Mouse (Mus musculus) embryonic facial prominence, embryonic 11.5 days (tissue): ENCODE measurements around the gene Shank3. TPM values are rescaled to one million over a fixed set of nuclear protein-coding genes. Genes with fewer than 3 reads are reported as not detected.

ENCODE experiments used
- ATAC-seq: fragments of 200-750 bp; cut with Nextera tagmentation; replicated peaks from 2 replicates; pipeline ENCODE4 v1.8.0; 2017; ENCODE audit warnings: low read depth; ENCODE audit not compliant: insufficient number of reproducible peaks, low FRiP score, low TSS enrichment
- DNase-seq: peaks from one replicate; pipeline ENCODE4 v3.0.0-alpha.2; 2015; ENCODE audit warnings: low spot score
- H3K27ac ChIP-seq: fragments of 300-500 bp; sonication (generic); replicated peaks from 2 replicates; pipeline ENCODE4 v1.5.1; 2014; ENCODE audit warnings: mild to moderate bottlenecking, low read depth, low read length, control low read depth
- H3K27me3 ChIP-seq: fragments of 300-500 bp; sonication (generic); 2 replicates; pipeline ENCODE4 v1.6.1; 2014; ENCODE audit warnings: mild to moderate bottlenecking, low read length, moderate library complexity, mixed read lengths; ENCODE audit not compliant: control insufficient read depth, insufficient read depth
- H3K36me3 ChIP-seq: fragments of 300-500 bp; sonication (generic); replicated peaks from 2 replicates; pipeline ENCODE4 v1.6.1; 2014; ENCODE audit warnings: low read depth, mild to moderate bottlenecking, low read length, moderate library complexity, mixed read lengths; ENCODE audit not compliant: control insufficient read depth, insufficient read depth
- H3K4me1 ChIP-seq: fragments of 300-500 bp; sonication (generic); 2 replicates; pipeline ENCODE4 v1.6.1; 2014; ENCODE audit warnings: low read length, mixed read lengths; ENCODE audit not compliant: control insufficient read depth, insufficient read depth
- H3K4me2 ChIP-seq: fragments of 300-500 bp; sonication (generic); 2 replicates; pipeline ENCODE4 v1.6.1; 2014; ENCODE audit warnings: low read depth, mild to moderate bottlenecking, control low read depth, low read length, moderate library complexity
- H3K4me3 ChIP-seq: fragments of 300-500 bp; sonication (generic); 2 replicates; pipeline ENCODE4 v1.5.1; 2014; ENCODE audit warnings: low read depth, low read length, control low read depth
- H3K9ac ChIP-seq: fragments of 300-500 bp; sonication (generic); replicated peaks from 2 replicates; pipeline ENCODE4 v1.6.1; 2014; ENCODE audit warnings: mild to moderate bottlenecking, control low read depth, low read length
- H3K9me3 ChIP-seq: fragments of 300-500 bp; sonication (generic); replicated peaks from 2 replicates; pipeline ENCODE4 v1.6.1; 2016; ENCODE audit warnings: mild to moderate bottlenecking, low read length, inconsistent platforms, mixed read lengths; ENCODE audit not compliant: control insufficient read depth
- WGBS: fragments of 180-500 bp; shearing (Covaris S2); extraction: QIAGEN DNeasy Blood & Tissue Kit; methylation state at CpG from one replicate; pipeline ENCODE4 v1.1.7; 2014; 5-methylcytosine and 5-hydroxymethylcytosine counted together
- polyA plus RNA-seq: library from polyadenylated mRNA; unstranded; fragments of >200 nt; fragmentation: Nextera tagmentation; extraction: Ambion mirVana; gene quantifications from 2 replicates; pipeline ENCODE4 v1.2.1, GENCODE M21; 2014

Shank3 gene
- polyA plus RNA-seq, 1 experiment from 2014 or later: 1.6 TPM

DNA sequence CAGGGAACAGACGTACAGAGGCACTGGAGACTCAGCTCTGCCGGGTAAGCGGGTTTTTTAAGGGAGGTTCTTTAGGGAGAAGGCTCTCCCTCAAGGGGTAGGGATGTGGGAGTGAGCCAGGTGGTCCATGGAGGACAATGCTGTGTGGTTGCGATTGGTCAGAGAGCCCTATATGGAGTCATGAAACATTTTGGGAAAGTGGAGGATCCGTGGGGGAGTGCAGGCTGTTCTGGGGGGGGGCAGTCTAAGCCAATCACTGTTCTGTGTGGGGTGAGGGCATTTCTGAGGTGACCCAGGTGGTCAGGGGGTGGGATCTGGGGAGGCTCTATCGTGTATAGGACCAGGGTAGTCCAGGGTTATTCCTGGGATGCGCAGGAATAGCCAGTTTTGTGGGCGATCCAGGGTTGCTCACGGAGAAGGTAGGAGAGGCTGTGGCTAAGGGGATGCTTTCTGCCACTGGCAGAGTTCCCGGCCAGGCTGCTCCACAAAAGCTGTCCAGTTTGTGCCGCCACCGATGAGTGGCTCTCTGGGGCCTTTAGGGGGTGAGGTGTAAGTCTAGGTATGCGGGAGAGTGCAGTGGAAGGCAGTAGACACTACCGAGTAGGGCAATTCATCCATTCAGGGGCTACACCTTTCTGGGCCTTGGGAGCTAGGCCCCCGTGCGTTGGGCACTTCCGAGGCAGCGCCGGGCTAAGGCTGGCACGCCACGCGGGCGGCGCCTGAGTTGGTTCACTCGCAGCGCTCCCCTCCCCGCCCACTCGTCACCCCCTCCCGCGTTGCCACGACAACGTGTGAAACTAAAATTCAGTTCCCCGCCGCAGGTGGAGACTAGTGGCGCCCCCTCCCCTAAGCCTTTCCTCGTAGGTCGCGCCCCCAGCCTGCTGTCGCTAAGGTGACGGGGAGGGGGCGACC lies 1.1 kb upstream of the Shank3 start:
- ATAC-seq (no peak), DNase-seq (peak; percentile 37)
- no peaks in the 10 kb centered on the region for H3K9me3 ChIP-seq
- H3K36me3 ChIP-seq: no peaks in the 10 kb centered on the region
- H3K4me3 ChIP-seq: peak overlapping the region; percentile 85
- peaks cover 5% of the 10 kb centered on the region; the same call in 1 of the 2 replicates for H3K4me1 ChIP-seq
- peak overlapping the region; percentile 84 for H3K9ac ChIP-seq
- peak overlapping the region; percentile 92 for H3K4me2 ChIP-seq
- 2% methylated on average over 41 of the region's 41 CpGs for WGBS
- peaks cover 19% of the 10 kb centered on the region for H3K27me3 ChIP-seq
- no peak overlapping the region for H3K27ac ChIP-seq

- Histone ChIP-seq H3K27ac (0 out of 2 replicates have a peak overlapping the region, but pooled peaks have one; percentile 20), H3K4me3 (peak overlapping the region; percentile 85), H3K9me3 (no peaks in the 10 kb centered on the region), H3K27me3 (peaks cover 19% of the 10 kb centered on the region), H3K4me1 (peaks cover 5% of the 10 kb centered on the region; the same call in 1 of the 2 replicates), H3K36me3 (no peaks in the 10 kb centered on the region), H3K4me2 (peak overlapping the region; percentile 92), H3K9ac (peak overlapping the region; percentile 84)
- peak; percentile 61 for ATAC-seq
- DNase-seq: peak; percentile 90
- 1% methylated on average over 24 of the region's 60 CpGs for WGBS
Observed at GRCm38 (mm10) chr15:89499784-89500220, 379 bp downstream of the Shank3 start.

DNA sequence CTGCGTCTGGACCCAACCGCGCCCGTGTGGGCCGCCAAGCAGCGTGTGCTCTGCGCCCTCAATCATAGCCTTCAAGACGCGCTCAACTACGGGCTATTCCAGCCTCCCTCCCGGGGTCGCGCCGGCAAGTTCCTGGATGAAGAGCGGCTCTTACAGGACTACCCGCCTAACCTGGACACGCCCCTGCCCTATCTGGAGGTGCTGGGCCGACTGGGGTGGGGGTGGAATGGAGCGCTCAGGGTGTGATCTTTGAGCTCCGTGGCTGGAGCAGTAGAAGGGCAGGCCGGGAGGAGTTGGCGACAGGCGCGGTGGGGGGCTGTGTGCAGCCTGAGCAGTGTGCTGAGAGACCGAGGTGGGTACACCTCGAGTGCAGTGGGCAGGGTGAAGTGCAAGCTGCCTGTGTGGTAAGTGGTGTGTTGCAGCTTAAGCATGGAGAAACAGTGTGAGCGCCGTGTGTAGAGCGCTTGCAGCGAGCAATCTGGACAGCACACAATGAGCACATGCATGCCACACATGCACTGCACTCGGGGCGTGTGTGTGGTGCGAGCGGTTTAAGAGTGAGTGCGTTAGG lies 883 bp downstream of the Shank3 start:
- Histone ChIP-seq H3K4me2 (peak overlapping the region; percentile 92), H3K4me3 (peak overlapping the region; percentile 85), H3K27me3 (peaks cover 19% of the 10 kb centered on the region), H3K4me1 (peaks cover 5% of the 10 kb centered on the region; the same call in 1 of the 2 replicates), H3K27ac (no peak overlapping the region), H3K9ac (peak overlapping the region; percentile 84), H3K9me3 (no peaks in the 10 kb centered on the region), H3K36me3 (no peaks in the 10 kb centered on the region)
- DNase-seq: peak; percentile 45
- peak; percentile 56 for ATAC-seq
- under 1% methylated on average over 35 of the region's 35 CpGs for WGBS

GRCm38 (mm10) chr15:89501321-89501720 lies 1.9 kb downstream of the Shank3 start:
- Histone ChIP-seq H3K4me2 (no peak overlapping the region), H3K9me3 (no peaks in the 10 kb centered on the region), H3K36me3 (no peaks in the 10 kb centered on the region), H3K27me3 (peaks cover 19% of the 10 kb centered on the region), H3K4me3 (no peak overlapping the region), H3K9ac (no peak overlapping the region), H3K27ac (no peak overlapping the region), H3K4me1 (peaks cover 5% of the 10 kb centered on the region; the same call in 1 of the 2 replicates)
- ATAC-seq: no peak
- DNase-seq: no peak
- WGBS: 87% methylated on average over 3 of the region's 3 CpGs

- no peaks in the 10 kb centered on the region for H3K36me3 ChIP-seq
- no peak overlapping the region for H3K27ac ChIP-seq
- no peaks in the 10 kb centered on the region for H3K9me3 ChIP-seq
- no peak overlapping the region for H3K4me3 ChIP-seq
- ATAC-seq (no peak), DNase-seq (no peak)
- no peak overlapping the region for H3K9ac ChIP-seq
- no peaks in the 10 kb centered on the region for H3K4me1 ChIP-seq
- H3K27me3 ChIP-seq: 0 out of 2 replicates have a peak, but pooled peaks cover 2% of the 10 kb centered on the region
- H3K4me2 ChIP-seq: no peak overlapping the region
- 91% methylated on average over 9 of the region's 9 CpGs for WGBS
Observed at GRCm38 (mm10) chr15:89504838-89505237, 5.4 kb downstream of the Shank3 start.

GRCm38 (mm10) chr15:89507751-89508150 lies 8.3 kb downstream of the Shank3 start:
- Histone ChIP-seq H3K4me1 (no peaks in the 10 kb centered on the region), H3K27ac (no peak overlapping the region), H3K9me3 (no peaks in the 10 kb centered on the region), H3K27me3 (no peaks in the 10 kb centered on the region), H3K36me3 (no peaks in the 10 kb centered on the region), H3K4me3 (no peak overlapping the region), H3K9ac (no peak overlapping the region), H3K4me2 (no peak overlapping the region)
- DNase-seq (no peak), ATAC-seq (no peak)
- 88% methylated on average over 8 of the region's 8 CpGs for WGBS

GRCm38 (mm10) chr15:89512679-89513078 lies 13.3 kb downstream of the Shank3 start:
- no peak overlapping the region for H3K4me2 ChIP-seq
- no peaks in the 10 kb centered on the region for H3K27me3 ChIP-seq
- H3K9ac ChIP-seq: no peak overlapping the region
- no peak overlapping the region for H3K4me3 ChIP-seq
- no peak overlapping the region for H3K27ac ChIP-seq
- no peaks in the 10 kb centered on the region for H3K9me3 ChIP-seq
- 82% methylated on average over 4 of the region's 4 CpGs for WGBS
- ATAC-seq: no peak
- H3K4me1 ChIP-seq: no peaks in the 10 kb centered on the region
- no peak for DNase-seq
- no peaks in the 10 kb centered on the region for H3K36me3 ChIP-seq

GRCm38 (mm10) chr15:89521951-89522350 lies 22.5 kb downstream of the Shank3 start:
- Histone ChIP-seq H3K9ac (no peak overlapping the region), H3K4me3 (no peak overlapping the region), H3K27ac (no peak overlapping the region), H3K9me3 (no peaks in the 10 kb centered on the region), H3K27me3 (peaks cover 2% of the 10 kb centered on the region; the same call in 1 of the 2 replicates), H3K36me3 (no peaks in the 10 kb centered on the region), H3K4me2 (no peak overlapping the region), H3K4me1 (no peaks in the 10 kb centered on the region)
- ATAC-seq (no peak), DNase-seq (no peak)
- 75% methylated on average over 7 of the region's 7 CpGs for WGBS
